Mouse (Mus musculus) bone marrow macrophage, adult 2 months (primary cell): ENCODE measurements around the gene Fbxo17. TPM values are rescaled to one million over a fixed set of nuclear protein-coding genes. Genes with fewer than 3 reads are reported as not detected.
A peak's percentile ranks its signal among the peaks of the same experiment; 100 is the strongest.

Experiments
- H3K27ac ChIP-seq: 2 replicates; pipeline ENCODE4 v1.5.1; 2012; ENCODE audit warnings: low read depth, low read length; ENCODE audit not compliant: insufficient read depth
- H3K4me1 ChIP-seq: 2 replicates; pipeline ENCODE4 v1.6.1; 2012; ENCODE audit warnings: low read length; ENCODE audit not compliant: control insufficient read depth, insufficient read depth
- H3K4me3 ChIP-seq: 2 replicates; pipeline ENCODE4 v1.5.1; 2012; ENCODE audit warnings: mild to moderate bottlenecking, low read length, moderate library complexity; ENCODE audit not compliant: insufficient read depth
- CTCF ChIP-seq: IDR thresholded peaks from 2 replicates; pipeline ENCODE4 v1.5.1; 2012; ENCODE audit warnings: low read depth, mild to moderate bottlenecking, low read length, moderate library complexity
- POLR2A ChIP-seq: IDR thresholded peaks from 2 replicates; pipeline ENCODE4 v1.6.1; 2012; ENCODE audit warnings: mild to moderate bottlenecking, low read depth, low read length, borderline replicate concordance
- polyA plus RNA-seq: library from polyadenylated mRNA; stranded (reverse); fragments of >200 nt; gene quantifications from 2 replicates; pipeline ENCODE4 v1.2.4, GENCODE M21; 2012; ENCODE audit not compliant: missing spikeins, insufficient read depth, insufficient read length

Fbxo17 gene
- polyA plus RNA-seq, 1 experiment = 0.47 TPM

DNA sequence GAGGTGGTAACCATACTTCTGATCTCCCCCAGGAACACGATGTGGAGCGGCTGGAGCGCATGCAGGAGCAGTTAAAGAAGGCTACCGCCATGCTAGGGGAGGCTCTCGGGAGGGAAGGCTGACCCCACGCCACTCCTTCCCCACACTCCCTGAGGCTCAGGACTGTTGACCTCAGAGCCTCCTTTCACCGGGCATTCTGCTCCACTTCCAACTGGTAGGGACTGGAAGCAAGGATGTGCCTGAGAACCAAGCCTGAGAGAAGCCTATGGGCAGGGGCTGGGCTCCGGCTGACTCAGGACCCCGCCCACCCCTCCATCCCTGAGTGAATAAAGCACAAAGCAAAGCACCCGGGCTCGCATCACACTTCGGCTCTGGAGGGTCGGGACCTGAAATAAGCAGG lies 42.0 kb downstream of the Fbxo17 start:
- H3K4me1 ChIP-seq = peaks cover 4% of the 10 kb centered on the region
- TF ChIP-seq POLR2A (no peak), CTCF (no peak)

DNA sequence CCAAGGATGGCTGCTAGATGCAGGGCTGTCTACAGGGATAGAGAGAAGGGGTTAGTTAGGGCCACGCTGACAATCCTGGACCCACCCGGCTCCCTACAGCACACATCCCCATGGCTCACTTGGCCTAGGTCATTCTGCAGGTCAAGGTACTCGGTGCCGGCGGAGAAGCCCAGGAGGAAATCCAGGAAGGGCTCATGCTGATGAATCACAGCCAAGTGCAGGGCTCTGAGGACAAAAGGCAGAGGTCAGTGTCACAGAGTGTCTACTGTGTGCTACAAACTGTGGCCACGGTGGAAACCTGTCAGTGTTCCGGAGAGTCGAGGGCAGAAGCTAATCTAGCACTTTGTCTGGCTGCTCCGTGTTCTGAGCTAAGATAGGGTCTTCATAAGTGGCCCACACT lies 45.3 kb downstream of the Fbxo17 start:
- TF ChIP-seq POLR2A (no peak), CTCF (no peak)

More for the DNA sequence above, 42.0 kb downstream of the Fbxo17 start:
- Histone ChIP-seq H3K27ac (no peak overlapping the region), H3K4me3 (no peak overlapping the region)

DNA sequence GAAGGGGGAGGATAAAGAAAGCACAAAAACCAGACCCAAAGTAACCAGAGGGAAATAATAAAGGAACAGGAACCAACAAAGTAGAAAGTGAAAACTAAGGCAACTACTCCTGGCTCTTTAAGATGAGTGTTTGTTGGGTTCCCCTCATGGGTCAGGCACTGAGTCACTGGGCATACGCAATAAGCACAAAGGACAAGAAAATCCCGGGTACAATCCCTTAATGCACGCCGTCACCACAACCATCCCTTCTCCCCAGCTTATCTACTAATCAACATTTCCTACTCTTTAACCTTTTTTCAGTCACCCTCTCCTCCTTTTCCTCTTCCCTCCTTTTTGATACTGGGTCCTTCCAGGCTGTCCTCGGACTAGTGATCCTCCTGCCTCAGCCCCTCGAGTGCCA lies 48.6 kb downstream of the Fbxo17 start:
- peaks cover 11% of the 10 kb centered on the region for H3K4me1 ChIP-seq
- TF ChIP-seq POLR2A (no peak), CTCF (no peak)
- peak overlapping the region; percentile 75 for H3K4me3 ChIP-seq
- H3K27ac ChIP-seq = peak overlapping the region; percentile 51

More for the DNA sequence above, 45.3 kb downstream of the Fbxo17 start:
- no peak overlapping the region for H3K4me3 ChIP-seq
- H3K4me1 ChIP-seq = peaks cover 5% of the 10 kb centered on the region; the same call in 1 of the 2 replicates
- no peak overlapping the region for H3K27ac ChIP-seq

DNA sequence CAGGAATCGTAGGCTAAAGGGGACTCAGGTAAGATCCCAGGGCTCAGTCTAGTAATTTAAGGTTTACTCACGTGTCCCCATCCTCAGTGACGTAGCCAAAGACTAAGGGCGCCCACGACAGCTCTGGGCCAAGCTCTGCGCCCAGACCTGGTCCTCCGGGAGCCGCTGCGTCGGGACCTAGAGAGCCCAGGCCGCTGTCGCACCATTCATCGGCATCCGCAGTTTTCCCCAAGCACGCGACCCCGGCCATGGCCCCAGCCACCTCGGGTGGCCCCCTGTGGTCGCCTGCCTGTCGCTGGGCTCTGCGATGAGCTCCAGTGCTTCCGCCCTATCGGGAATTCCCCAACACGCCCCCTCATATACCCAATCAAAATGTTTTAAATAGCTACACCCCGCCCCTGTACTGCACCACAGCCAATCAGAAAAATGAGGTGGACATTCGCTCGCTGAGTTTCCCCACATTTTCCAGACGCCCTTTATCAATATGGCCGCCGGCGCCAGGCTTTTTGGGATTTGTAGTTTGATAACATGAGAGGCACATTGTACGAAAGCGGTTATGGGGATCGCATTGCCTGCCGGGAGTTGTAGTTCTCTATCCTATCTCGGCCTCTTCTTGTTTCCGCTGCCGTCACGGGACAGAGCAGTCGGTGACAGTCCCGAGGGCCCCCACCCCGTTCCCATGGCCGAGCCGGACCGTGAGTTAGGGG lies 49.7 kb downstream of the Fbxo17 start, which contains the start of gene Sirt2:
Gene Sirt2 (plus strand): TSS at position 563 of the 707 bp plus-strand sequence.
- TF ChIP-seq CTCF (no peak), POLR2A (no peak)
- H3K4me1 ChIP-seq = peaks cover 11% of the 10 kb centered on the region
- H3K27ac ChIP-seq = peak within 1 kb of the TSS; percentile 22
- H3K4me3 ChIP-seq = peak within 1 kb of the TSS; percentile 75

- TF ChIP-seq POLR2A = no peak
- TF ChIP-seq CTCF = no peak
- Histone ChIP-seq H3K4me3 (peak overlapping the region; percentile 64), H3K4me1 (peaks cover 11% of the 10 kb centered on the region), H3K27ac (no peak overlapping the region)
Observed at GRCm38 (mm10) chr7:28766910-28767309, 50.3 kb downstream of the Fbxo17 start.

DNA sequence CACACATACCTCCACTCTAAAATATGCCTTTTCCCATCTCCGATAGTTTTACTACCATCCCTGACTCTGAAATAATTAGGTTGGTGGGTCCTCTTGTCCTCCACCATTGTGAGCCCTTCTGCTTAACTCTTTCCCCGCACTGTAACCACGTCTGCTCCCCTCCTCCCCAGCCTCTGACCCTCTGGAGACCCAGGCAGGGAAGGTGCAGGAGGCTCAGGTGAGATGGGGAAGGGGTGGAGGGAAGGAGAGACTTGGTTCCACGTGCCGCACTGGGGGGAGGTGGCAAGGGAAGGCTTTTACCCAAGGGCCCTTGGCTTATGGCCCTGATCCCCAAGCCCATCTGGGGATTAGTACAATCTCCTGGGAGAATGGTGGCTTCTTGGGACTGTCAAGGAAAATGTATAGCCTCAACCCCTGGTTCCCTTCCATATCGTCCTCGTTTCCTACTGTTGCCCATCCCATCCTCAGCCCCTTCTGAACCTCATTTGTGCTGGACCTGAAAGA lies 50.9 kb downstream of the Fbxo17 start, which contains the start of gene Nfkbib:
Gene Nfkbib (minus strand): TSS at position 51 of the 504 bp plus-strand sequence.
- peak within 1 kb of the TSS; percentile 75 for H3K4me3 ChIP-seq
- TF ChIP-seq CTCF = no peak
- H3K27ac ChIP-seq = no peak within 1 kb of the TSS
- H3K4me1 ChIP-seq = peaks cover 11% of the 10 kb centered on the region

- TF ChIP-seq POLR2A (no peak), CTCF (no peak)
- H3K4me3 ChIP-seq = no peak overlapping the region
- no peak overlapping the region for H3K27ac ChIP-seq
- peaks cover 11% of the 10 kb centered on the region for H3K4me1 ChIP-seq
Observed at GRCm38 (mm10) chr7:28769414-28769958, 52.9 kb downstream of the Fbxo17 start.

DNA sequence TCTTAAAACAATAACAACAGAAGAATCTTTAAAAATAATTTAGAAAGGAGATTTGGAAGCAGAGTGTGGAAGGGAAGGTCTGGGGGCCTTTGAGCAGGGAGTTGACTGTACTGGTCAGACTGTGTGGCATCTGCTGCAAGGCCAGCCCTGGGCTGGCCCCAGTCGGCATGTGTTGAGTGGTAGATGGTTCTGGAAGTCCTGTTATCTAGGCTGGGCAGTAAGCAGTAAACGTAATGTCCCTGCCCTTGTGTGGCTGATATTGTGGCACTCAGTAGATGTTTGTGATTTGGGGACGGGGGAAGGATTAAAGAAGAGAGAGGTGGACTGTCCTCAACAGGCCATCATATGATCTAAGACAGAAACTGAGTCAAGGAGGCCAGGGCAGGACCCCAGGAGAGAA lies 53.7 kb downstream of the Fbxo17 start:
- TF ChIP-seq POLR2A = no peak
- TF ChIP-seq CTCF = no peak
- Histone ChIP-seq H3K4me1 (peaks cover 6% of the 10 kb centered on the region), H3K27ac (no peak overlapping the region), H3K4me3 (no peak overlapping the region)

DNA sequence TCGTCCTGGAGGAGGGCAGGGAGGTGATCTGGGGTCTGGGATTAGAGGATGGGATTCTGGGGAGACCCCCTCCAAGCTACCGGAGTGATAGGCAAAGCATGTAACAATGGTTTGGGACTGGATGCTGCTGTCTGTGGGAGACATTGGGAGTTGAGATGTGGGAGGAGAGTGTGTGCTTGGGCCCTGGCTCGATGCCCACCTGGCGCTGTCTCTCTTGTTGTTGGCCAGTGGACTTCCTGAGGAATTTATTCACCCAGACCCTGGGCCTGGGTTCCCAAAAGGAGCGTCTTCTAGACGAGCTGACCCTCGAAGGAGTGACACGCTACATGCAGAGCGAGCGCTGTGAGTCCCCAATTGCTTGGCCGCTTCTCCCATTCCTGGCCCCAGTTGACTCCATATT lies 55.3 kb downstream of the Fbxo17 start:
- H3K27ac ChIP-seq = no peak overlapping the region
- no peak overlapping the region for H3K4me3 ChIP-seq
- peaks cover 6% of the 10 kb centered on the region for H3K4me1 ChIP-seq
- TF ChIP-seq POLR2A (no peak), CTCF (no peak)

DNA sequence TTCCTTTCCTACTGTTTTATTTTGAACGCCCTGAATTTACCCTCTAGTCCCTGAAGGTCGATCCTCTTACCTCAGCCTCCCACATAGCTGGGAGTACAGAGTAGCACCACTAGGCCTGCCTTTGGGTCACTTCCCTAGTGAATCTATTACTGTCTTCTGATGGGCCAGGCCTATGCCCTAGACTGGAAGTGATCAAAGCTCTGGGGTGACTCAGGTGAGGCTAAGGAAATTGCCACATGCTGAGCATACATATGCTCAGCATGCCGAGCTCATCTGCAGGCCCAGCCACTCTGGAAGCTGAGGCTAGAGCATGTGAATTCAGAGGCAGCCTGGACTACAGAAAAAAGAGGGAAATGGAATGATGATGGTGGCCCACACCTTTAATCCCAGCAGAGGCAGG lies 56.6 kb downstream of the Fbxo17 start:
- H3K4me3 ChIP-seq = no peak overlapping the region
- H3K4me1 ChIP-seq = no peaks in the 10 kb centered on the region
- H3K27ac ChIP-seq = no peak overlapping the region
- TF ChIP-seq CTCF = no peak
- no peak for TF ChIP-seq POLR2A
